Comparison of ENCODE assay signal across 8 mouse cellular contexts in the genomic region with DNA sequence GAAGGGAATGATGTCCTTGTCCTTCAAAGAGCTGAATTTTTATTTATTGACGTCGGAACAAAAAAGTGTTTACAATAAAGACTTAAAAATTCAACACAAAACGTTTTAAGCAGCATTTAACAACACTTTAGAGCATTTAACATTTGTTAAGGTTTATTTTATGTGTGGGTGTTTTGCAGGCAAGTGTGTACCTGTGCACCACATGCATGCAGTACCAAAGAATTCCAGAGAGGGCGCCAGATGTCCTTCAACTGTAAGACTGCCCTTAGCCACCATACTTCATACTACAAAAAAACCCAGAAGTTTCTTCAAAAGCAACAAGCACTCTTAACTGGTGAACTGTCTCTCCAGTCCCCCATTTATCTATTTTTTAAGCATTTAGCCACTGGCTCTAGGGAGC. TPM values are rescaled to one million over a fixed set of nuclear protein-coding genes. Genes with fewer than 3 reads are reported as not detected.
A peak's percentile ranks its signal among the peaks of the same experiment; 100 is the strongest.
DNase-seq lines count a peak whose midpoint lies in the region; ATAC-seq and TF ChIP-seq lines count a peak whose summit lies in the region.

No protein-coding gene starts in this region.

- no peak for ATAC-seq in embryonic facial prominence, embryonic 13.5 days (ENCODE audit: insufficient number of reproducible peaks, insufficient read depth, low FRiP score, low TSS enrichment, low read depth)
- no peak for ATAC-seq in liver, embryonic 11.5 days (replicated peaks; ENCODE audit: low FRiP score)
- ATAC-seq in midbrain, postnatal 0 days (ENCODE audit: low FRiP score): no peak

- H3K36me3 ChIP-seq in embryonic facial prominence, embryonic 13.5 days: peaks cover 24% of the 10 kb centered on the region
- peaks cover 13% of the 10 kb centered on the region for H3K36me3 ChIP-seq in liver, embryonic 11.5 days (ENCODE audit: control insufficient read depth, insufficient read depth, low read length)
- peaks cover 13% of the 10 kb centered on the region; the same call in 1 of the 2 replicates for H3K36me3 ChIP-seq in midbrain, postnatal 0 days (ENCODE audit: insufficient read depth, low read length)
- H3K36me3 ChIP-seq in thymus, adult 2 months (ENCODE audit: control insufficient read depth, insufficient read depth, low read length): peaks cover 11% of the 10 kb centered on the region

- peaks cover 27% of the 10 kb centered on the region for H3K4me1 ChIP-seq in embryonic facial prominence, embryonic 13.5 days
- 0 out of 2 replicates have a peak, but pooled peaks cover 6% of the 10 kb centered on the region for H3K4me1 ChIP-seq in liver, embryonic 11.5 days (replicated peaks; ENCODE audit: control insufficient read depth, insufficient read depth, low read length)
- H3K4me1 ChIP-seq in midbrain, postnatal 0 days (ENCODE audit: insufficient read depth, low read length): peaks cover 16% of the 10 kb centered on the region; the same call in 1 of the 2 replicates
- peaks cover 9% of the 10 kb centered on the region; the same call in 1 of the 2 replicates for H3K4me1 ChIP-seq in thymus, adult 2 months (replicated peaks; ENCODE audit: control insufficient read depth, insufficient read depth, low read length)

- peak overlapping the region; percentile 77 for H3K4me2 ChIP-seq in embryonic facial prominence, embryonic 13.5 days
- H3K4me2 ChIP-seq in liver, embryonic 11.5 days: peak overlapping the region; percentile 85
- H3K4me2 ChIP-seq in midbrain, postnatal 0 days (ENCODE audit: low read depth, low read length, poor library complexity, severe bottlenecking): peak overlapping the region; percentile 91

- H3K4me3 ChIP-seq in embryonic facial prominence, embryonic 13.5 days: peak overlapping the region; percentile 82
- peak overlapping the region; percentile 87; the same call in 1 of the 2 replicates for H3K4me3 ChIP-seq in liver, embryonic 11.5 days (ENCODE audit: low read depth, low read length)
- H3K4me3 ChIP-seq in midbrain, postnatal 0 days (ENCODE audit: low read depth, low read length): no peak overlapping the region; the same call in 1 of the 2 replicates
- no peak overlapping the region for H3K4me3 ChIP-seq in thymus, adult 2 months (ENCODE audit: control insufficient read depth, insufficient read depth, low read length)

- no peak for TF ChIP-seq POLR2A in thymus, adult 2 months (IDR thresholded peaks at IDR 0.05; ENCODE audit: control insufficient read depth, extremely low read depth, insufficient read depth, low read length, poor library complexity)

- H3K9ac ChIP-seq in embryonic facial prominence, embryonic 13.5 days: no peak overlapping the region
- no peak overlapping the region for H3K9ac ChIP-seq in liver, embryonic 11.5 days (ENCODE audit: low read depth, low read length)
- H3K9ac ChIP-seq in midbrain, postnatal 0 days (replicated peaks; ENCODE audit: low read length, poor library complexity, severe bottlenecking): no peak overlapping the region

- H3K27me3 ChIP-seq in embryonic facial prominence, embryonic 13.5 days: no peaks in the 10 kb centered on the region
- no peaks in the 10 kb centered on the region for H3K27me3 ChIP-seq in liver, embryonic 11.5 days (replicated peaks; ENCODE audit: control insufficient read depth, insufficient read depth, low read length)
- no peaks in the 10 kb centered on the region for H3K27me3 ChIP-seq in midbrain, postnatal 0 days (ENCODE audit: insufficient read depth, low read length)
- 0 out of 2 replicates have a peak, but pooled peaks cover 4% of the 10 kb centered on the region for H3K27me3 ChIP-seq in thymus, adult 2 months (ENCODE audit: control insufficient read depth, insufficient read depth, low read length)

- peak; percentile 53 for DNase-seq in ovary, postnatal 14 days (ENCODE audit: low spot score)
- no peak for DNase-seq in ovary, postnatal 10 days (ENCODE audit: low spot score)
- DNase-seq in adrenal gland, postnatal 36 days: peak; percentile 63 to 64
- DNase-seq in hindlimb bud, embryonic 11.5 days (ENCODE audit: extremely low spot score, low read depth, low spot score): peak; percentile 49
- no peak for DNase-seq in liver, embryonic 11.5 days (ENCODE audit: low spot score)
- DNase-seq in midbrain, postnatal 0 days (ENCODE audit: low spot score): peak; percentile 71
- peak; percentile 60 for DNase-seq in thymus, adult 2 months

- 10% methylated on average over 4 of the region's 4 CpGs for WGBS in embryonic facial prominence, embryonic 13.5 days
- WGBS in liver, embryonic 11.5 days: 7% methylated on average over 4 of the region's 4 CpGs
- WGBS in midbrain, postnatal 0 days: 7% methylated on average over 4 of the region's 4 CpGs
- WGBS in thymus, adult 2 months: 14% methylated on average over 4 of the region's 4 CpGs

- H3K9me3 ChIP-seq in embryonic facial prominence, embryonic 13.5 days: no peaks in the 10 kb centered on the region
- no peaks in the 10 kb centered on the region for H3K9me3 ChIP-seq in liver, embryonic 11.5 days (ENCODE audit: control insufficient read depth, low read length)
- no peaks in the 10 kb centered on the region for H3K9me3 ChIP-seq in midbrain, postnatal 0 days (ENCODE audit: low read length)

- H3K27ac ChIP-seq in embryonic facial prominence, embryonic 13.5 days: no peak overlapping the region
- H3K27ac ChIP-seq in liver, embryonic 11.5 days (ENCODE audit: low read depth, low read length): no peak overlapping the region
- no peak overlapping the region for H3K27ac ChIP-seq in midbrain, postnatal 0 days (ENCODE audit: low read depth, low read length)
- H3K27ac ChIP-seq in thymus, adult 2 months (ENCODE audit: control insufficient read depth, insufficient read depth, low read length): no peak overlapping the region

- peak; percentile 78 for TF ChIP-seq CTCF in midbrain, postnatal 0 days (IDR thresholded peaks at IDR 0.05)
- no peak for TF ChIP-seq CTCF in thymus, adult 2 months (IDR thresholded peaks at IDR 0.05; ENCODE audit: borderline replicate concordance, control insufficient read depth, extremely low read depth, insufficient read depth, low read length, poor library complexity)

RNA-seq across cellular contexts. Expression of a gene that starts 1.5 kb away (rescaled TPM):
- total RNA-seq in adrenal gland, postnatal 36 days (2021): 10 to 100 TPM; 21.5 to 26.9 TPM
- 12.5 TPM in 2 replicates for polyA plus RNA-seq in embryonic facial prominence, embryonic 13.5 days (2015; fragmentation: Nextera tagmentation; extraction: Ambion mirVana)
- 1.9 and 2.0 TPM in 2 replicates for polyA plus RNA-seq in liver, embryonic 11.5 days (2014; fragmentation: Nextera tagmentation; extraction: Ambion mirVana)
- total RNA-seq in midbrain, postnatal 0 days (2014; rRNA removed): 57.0 and 60.7 TPM in 2 replicates
- 11.5 and 12.9 TPM in 2 replicates for polyA plus RNA-seq in midbrain, postnatal 0 days (2015; fragmentation: Nextera tagmentation; extraction: Ambion mirVana)
- polyA plus RNA-seq in thymus, adult 2 months (2012; rRNA removed): 8.1 and 8.4 TPM in 2 replicates

Comparison
In these comparisons a context has a peak if more than half of its experiments do, and no peak if none do; other contexts are left out.
1. DNase-seq: peak in ovary, postnatal 14 days (single experiment), adrenal gland, postnatal 36 days (2 of 2), hindlimb bud, embryonic 11.5 days (single experiment), midbrain, postnatal 0 days (single experiment) and thymus, adult 2 months (single experiment); none in ovary, postnatal 10 days (single experiment) and liver, embryonic 11.5 days (single experiment).
2. H3K4me3 ChIP-seq: peak in embryonic facial prominence, embryonic 13.5 days (single experiment) and liver, embryonic 11.5 days (single experiment); none in midbrain, postnatal 0 days (single experiment) and thymus, adult 2 months (single experiment).
3. Peak in every context shown above with its lines, with median percentiles within 50 percentile points of each other: H3K4me2 ChIP-seq.